Mouse (Mus musculus) E14TG2a.4 (cell line): ENCODE results near the gene Tfdp2.

ENCODE experiments used
- CTCF ChIP-seq: conservative IDR thresholded peaks from 2 replicates; pipeline ENCODE4 v1.5.1; 2014; ENCODE audit warnings: low read length
- NANOG ChIP-seq: IDR thresholded peaks from 2 replicates; pipeline ENCODE4 v1.6.1; 2014; ENCODE audit warnings: borderline replicate concordance, low read length, mixed read lengths
- POU5F1 ChIP-seq: IDR thresholded peaks from 2 replicates; pipeline ENCODE4 v1.6.1; 2014; ENCODE audit warnings: low read length, borderline replicate concordance

GRCm38 (mm10) chr9:96312074-96312473 lies 116.0 kb downstream of the Tfdp2 start:
- TF ChIP-seq CTCF (no peak), POU5F1 (no peak), NANOG (no peak)
